Mouse (Mus musculus): ENCODE measurements around the gene Xrcc6. TPM values are rescaled to one million over a fixed set of nuclear protein-coding genes. Genes with fewer than 3 reads are reported as not detected.

The Xrcc6 gene
- total RNA-seq, 2 experiments from 2014 or later, result 26.2 to 28.6 TPM

- DNase-seq (ENCODE audit: low spot score in 2 of 2), result no peak
Observed at GRCm38 (mm10) chr15:82073490-82073889, 85.9 kb downstream of the Xrcc6 start.

GRCm38 (mm10) chr15:82079883-82080282, 92.2 kb downstream of the Xrcc6 start:
- no peak for DNase-seq (ENCODE audit: low spot score in 2 of 2)

GRCm38 (mm10) chr15:82081161-82081560, 93.5 kb downstream of the Xrcc6 start:
- DNase-seq (ENCODE audit: low spot score in 2 of 2), result no peak

DNA sequence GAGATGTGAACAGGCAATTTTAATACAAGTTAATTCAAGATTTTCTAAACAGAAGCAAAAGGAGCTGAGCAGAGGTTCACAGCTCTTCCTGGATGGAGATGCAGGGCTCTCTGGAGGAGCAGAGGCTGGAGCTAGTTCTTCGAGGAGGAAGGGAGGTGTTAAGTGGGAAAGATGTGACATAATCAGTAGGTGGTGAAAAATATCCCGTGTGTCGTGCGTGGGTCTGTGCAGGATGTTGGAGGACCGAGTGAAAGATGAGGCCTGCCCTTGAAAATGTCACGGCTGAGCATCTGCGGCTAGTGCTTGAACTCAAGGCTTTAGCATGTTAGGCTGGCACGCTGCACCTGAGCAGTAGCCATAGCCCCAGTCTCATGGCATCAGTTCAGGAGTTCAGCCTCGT, 98.0 kb downstream of the Xrcc6 start:
- no peak for DNase-seq (ENCODE audit: low spot score in 2 of 2)

DNA sequence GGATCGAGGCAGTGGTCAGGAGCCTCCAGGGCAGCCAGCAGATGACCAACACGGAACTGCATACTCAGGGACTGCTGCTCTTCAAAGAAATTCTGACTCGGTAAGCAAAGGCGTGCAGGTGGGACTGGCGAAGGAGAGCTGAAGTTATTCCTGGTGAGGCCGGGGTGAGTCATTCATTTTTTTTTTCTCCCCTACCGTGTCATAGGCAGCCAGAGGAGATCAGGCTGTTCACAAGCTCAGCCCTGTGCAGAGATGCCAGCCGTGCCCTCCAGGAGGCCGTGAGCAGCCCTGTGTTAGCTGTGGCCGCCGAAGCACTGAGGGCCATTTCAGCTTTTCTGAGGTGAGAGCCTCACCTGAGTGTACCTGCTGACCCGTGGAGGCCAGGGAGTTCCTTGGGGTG, 98.5 kb downstream of the Xrcc6 start:
- no peak for DNase-seq (ENCODE audit: low spot score in 2 of 2)

DNA sequence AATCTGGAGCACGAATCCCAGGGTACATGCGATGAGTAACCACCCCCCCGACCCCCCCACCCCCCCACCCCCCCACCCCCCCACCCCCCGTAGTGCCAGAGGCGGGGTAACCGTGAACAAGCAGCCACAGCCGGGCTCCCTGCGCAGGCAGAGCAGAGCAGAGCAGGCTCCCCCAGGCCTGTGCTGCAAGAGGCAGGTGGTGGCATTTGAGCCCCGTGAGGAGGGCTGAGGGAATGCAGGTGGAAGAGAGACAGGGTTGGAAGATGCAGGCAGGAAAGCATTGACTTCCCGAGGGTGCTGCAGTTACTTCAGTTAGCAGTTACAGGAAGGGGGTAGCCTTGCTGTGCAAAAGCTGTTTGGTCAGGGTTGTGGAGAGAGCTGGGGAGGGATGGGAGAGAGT, 99.6 kb downstream of the Xrcc6 start:
- DNase-seq (ENCODE audit: low spot score in 2 of 2), result no peak

Other genes starting within 250 kb of the Xrcc6 start
- 10 to 100 TPM; 54.8 to 54.9 TPM for gene Zc3h7b, start 242.8 kb upstream of the Xrcc6 start, total RNA-seq (2021)
- 10 to 100 TPM; 37.9 to 38.5 TPM for gene Rangap1, start 242.3 kb upstream of the Xrcc6 start, total RNA-seq (2021)
- gene Tef, start 185.4 kb upstream of the Xrcc6 start, total RNA-seq (2021), result 100 to 1,000 TPM; 112 to 117 TPM
- gene Tob2, start 129.0 kb upstream of the Xrcc6 start, total RNA-seq (2021), result 10 to 100 TPM; 34.5 to 44.1 TPM
- 10 to 100 TPM; 48.9 to 55.8 TPM for gene Phf5a, start 115.9 kb upstream of the Xrcc6 start, total RNA-seq (2021)
- gene Aco2, start 115.5 kb upstream of the Xrcc6 start, total RNA-seq (2021), result 100 to 1,000 TPM; 650 to 720 TPM
- 10 to 100 TPM; 14.1 to 16.5 TPM for gene Polr3h, start 61.6 kb upstream of the Xrcc6 start, total RNA-seq (2021)
- 1 to 10 TPM; 9.1 to 9.4 TPM for gene Csdc2, start 51.1 kb upstream of the Xrcc6 start, total RNA-seq (2021)
- 10 to 100 TPM; 20.3 to 21.6 TPM for gene Pmm1, start 26.9 kb upstream of the Xrcc6 start, total RNA-seq (2021)
- gene 1700029P11Rik, start 7.3 kb upstream of the Xrcc6 start, total RNA-seq (2021), result not detected
- 10 to 100 TPM; 21.9 to 23.9 TPM for gene Desi1, start 46.0 kb downstream of the Xrcc6 start, total RNA-seq (2021)
- 10 to 100 TPM; 60.2 to 64.0 TPM for gene Snu13, start 59.8 kb downstream of the Xrcc6 start, total RNA-seq (2021)
- gene 4930407I10Rik, start 71.3 kb downstream of the Xrcc6 start, total RNA-seq (2021), result not detected
- gene Mei1, start 82.2 kb downstream of the Xrcc6 start, total RNA-seq (2021), result under 1 TPM in 1 of 2 experiments, not detected in 1; 0.16 TPM
- 10 to 100 TPM; 45.5 to 49.4 TPM for gene Ccdc134, start 140.1 kb downstream of the Xrcc6 start, total RNA-seq (2021)
- gene Srebf2, start 159.3 kb downstream of the Xrcc6 start, total RNA-seq (2021), result 10 to 100 TPM; 77.9 to 96.4 TPM
- gene Shisa8, start 225.0 kb downstream of the Xrcc6 start, total RNA-seq (2021), result under 1 TPM in 1 of 2 experiments, not detected in 1; 0.23 TPM
- under 1 TPM in 1 of 2 experiments, not detected in 1; 0.66 TPM for gene Tnfrsf13c, start 236.5 kb downstream of the Xrcc6 start, total RNA-seq (2021)